Mouse (Mus musculus): ENCODE results near the gene Cog3. TPM values are rescaled to one million over a fixed set of nuclear protein-coding genes. Genes with fewer than 3 reads are reported as not detected.

The Cog3 gene
- polyA plus RNA-seq, 2 experiments from 2014 or later, result 6.5 to 8.0 TPM

- no peak for ATAC-seq
Measured at GRCm38 (mm10) chr14:75676316-75676715, 78.0 kb downstream of the Cog3 start.

GRCm38 (mm10) chr14:75669085-75669645, 85.2 kb downstream of the Cog3 start:
- ATAC-seq, result no peak

GRCm38 (mm10) chr14:75665430-75666180, 88.7 kb downstream of the Cog3 start:
- ATAC-seq, result no peak

GRCm38 (mm10) chr14:75661548-75661947, 92.8 kb downstream of the Cog3 start:
- no peak for ATAC-seq

- no peak for ATAC-seq
Measured at GRCm38 (mm10) chr14:75660936-75661335, 93.4 kb downstream of the Cog3 start.

Other genes starting within 250 kb of the Cog3 start
- not detected for gene Spert, start 161.4 kb downstream of the Cog3 start, polyA plus RNA-seq (2017; shearing (Covaris generic))
- not detected for gene Erich6b, start 112.3 kb downstream of the Cog3 start, polyA plus RNA-seq (2017; shearing (Covaris generic))
- 10 to 100 TPM; 19.4 to 22.7 TPM for gene Slc25a30, start 32.5 kb upstream of the Cog3 start, polyA plus RNA-seq (2017; shearing (Covaris generic))
- 1,000 to 10,000 TPM; 1,760 to 1,971 TPM for gene Tpt1, start 90.6 kb upstream of the Cog3 start, polyA plus RNA-seq (2017; shearing (Covaris generic))
- gene Kctd4, start 200.5 kb upstream of the Cog3 start, polyA plus RNA-seq (2017; shearing (Covaris generic)), result 1 to 10 TPM; 1.6 to 2.8 TPM